Mouse (Mus musculus) ES-Bruce4 (cell line): ENCODE measurements at regions not wholly inside any gene's neighbourhood (a gene's known extent, or its start where the extent isn't known, plus 50 kb on each side); places are given as distances from the start of the nearest gene placed in this dataset.

ENCODE experiments used
- CTCF ChIP-seq: IDR thresholded peaks from one replicate; pipeline ENCODE4 v1.8.1; 2011; ENCODE audit warnings: low read depth, low read length
- EP300 ChIP-seq: IDR thresholded peaks from 2 replicates; pipeline ENCODE4 v1.6.1; 2011; ENCODE audit warnings: low read depth, low read length; ENCODE audit not compliant: insufficient read depth
- POLR2A ChIP-seq: IDR thresholded peaks from one replicate; pipeline ENCODE4 v1.8.1; 2011; ENCODE audit warnings: low read length; ENCODE audit not compliant: insufficient read depth

- no peak for TF ChIP-seq CTCF
- no peak for TF ChIP-seq POLR2A
- no peak for TF ChIP-seq EP300
These were observed 138.0 kb downstream of the Bcl2l11 start for GRCm38 (mm10) chr2:128263880-128264279.
